Mouse (Mus musculus): ENCODE data around the gene Xrcc5. TPM values are rescaled to one million over a fixed set of nuclear protein-coding genes. Genes with fewer than 3 reads are reported as not detected.

The Xrcc5 gene
- polyA plus RNA-seq, 1 experiment from 2014 or later: 23.8 TPM

GRCm38 (mm10) chr1:72290896-72291295 lies 16.3 kb upstream of the Xrcc5 start:
- no peak overlapping the region for H3K4me3 ChIP-seq (replicated peaks; ENCODE audit: low read length)
- H3K27ac ChIP-seq (ENCODE audit: low read length): no peak overlapping the region
- H3K27me3 ChIP-seq (replicated peaks; ENCODE audit: control insufficient read depth, insufficient read depth, low read length): no peaks in the 10 kb centered on the region
- H3K9ac ChIP-seq (replicated peaks; ENCODE audit: low read depth, low read length): no peak overlapping the region
- no peak for ATAC-seq
- 94% methylated on average over 4 of the region's 4 CpGs for WGBS
- H3K4me1 ChIP-seq (replicated peaks; ENCODE audit: control insufficient read depth, insufficient read depth, low read length): peaks cover 18% of the 10 kb centered on the region
- H3K4me2 ChIP-seq (ENCODE audit: low read length): no peak overlapping the region
- no peaks in the 10 kb centered on the region for H3K9me3 ChIP-seq (ENCODE audit: control insufficient read depth, low read length)
- peaks cover 5% of the 10 kb centered on the region; the same call in 1 of the 2 replicates for H3K36me3 ChIP-seq (ENCODE audit: control insufficient read depth, insufficient read depth)

DNA sequence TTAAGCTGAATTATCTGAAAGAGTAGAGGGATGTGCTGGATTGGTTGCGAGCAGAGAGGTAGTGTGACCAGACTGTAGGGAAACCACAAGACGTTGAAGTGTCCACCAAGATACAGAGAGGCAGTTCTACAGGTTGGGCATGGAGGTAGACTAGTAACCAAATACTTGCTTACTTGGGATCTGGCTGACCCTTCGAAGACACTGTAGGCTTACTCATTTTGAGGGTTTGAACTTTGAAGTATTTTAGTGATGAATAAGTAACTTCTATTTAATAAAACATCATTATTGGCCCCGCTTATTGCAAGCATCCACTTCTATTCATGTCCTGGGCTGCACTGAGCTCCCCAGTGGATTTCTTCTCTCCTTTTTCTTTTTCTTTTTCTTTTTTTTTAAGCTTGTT lies 15.8 kb upstream of the Xrcc5 start:
- Histone ChIP-seq H3K4me2 (ENCODE audit: low read length) (no peak overlapping the region), H3K4me1 (replicated peaks; ENCODE audit: control insufficient read depth, insufficient read depth, low read length) (peaks cover 14% of the 10 kb centered on the region), H3K9ac (replicated peaks; ENCODE audit: low read depth, low read length) (no peak overlapping the region), H3K36me3 (ENCODE audit: control insufficient read depth, insufficient read depth) (peaks cover 5% of the 10 kb centered on the region; the same call in 1 of the 2 replicates), H3K27ac (ENCODE audit: low read length) (no peak overlapping the region), H3K9me3 (ENCODE audit: control insufficient read depth, low read length) (no peaks in the 10 kb centered on the region), H3K4me3 (replicated peaks; ENCODE audit: low read length) (no peak overlapping the region), H3K27me3 (replicated peaks; ENCODE audit: control insufficient read depth, insufficient read depth, low read length) (no peaks in the 10 kb centered on the region)
- no peak for ATAC-seq
- 92% methylated on average over 4 of the region's 4 CpGs for WGBS

GRCm38 (mm10) chr1:72291925-72292324 lies 15.3 kb upstream of the Xrcc5 start:
- Histone ChIP-seq H3K27ac (ENCODE audit: low read length) (no peak overlapping the region), H3K4me3 (replicated peaks; ENCODE audit: low read length) (no peak overlapping the region), H3K27me3 (replicated peaks; ENCODE audit: control insufficient read depth, insufficient read depth, low read length) (no peaks in the 10 kb centered on the region), H3K9me3 (ENCODE audit: control insufficient read depth, low read length) (no peaks in the 10 kb centered on the region), H3K36me3 (ENCODE audit: control insufficient read depth, insufficient read depth) (peaks cover 5% of the 10 kb centered on the region; the same call in 1 of the 2 replicates), H3K4me1 (replicated peaks; ENCODE audit: control insufficient read depth, insufficient read depth, low read length) (peaks cover 9% of the 10 kb centered on the region), H3K9ac (replicated peaks; ENCODE audit: low read depth, low read length) (no peak overlapping the region), H3K4me2 (ENCODE audit: low read length) (no peak overlapping the region)
- WGBS: 95% methylated on average over 2 of the region's 2 CpGs
- no peak for ATAC-seq

DNA sequence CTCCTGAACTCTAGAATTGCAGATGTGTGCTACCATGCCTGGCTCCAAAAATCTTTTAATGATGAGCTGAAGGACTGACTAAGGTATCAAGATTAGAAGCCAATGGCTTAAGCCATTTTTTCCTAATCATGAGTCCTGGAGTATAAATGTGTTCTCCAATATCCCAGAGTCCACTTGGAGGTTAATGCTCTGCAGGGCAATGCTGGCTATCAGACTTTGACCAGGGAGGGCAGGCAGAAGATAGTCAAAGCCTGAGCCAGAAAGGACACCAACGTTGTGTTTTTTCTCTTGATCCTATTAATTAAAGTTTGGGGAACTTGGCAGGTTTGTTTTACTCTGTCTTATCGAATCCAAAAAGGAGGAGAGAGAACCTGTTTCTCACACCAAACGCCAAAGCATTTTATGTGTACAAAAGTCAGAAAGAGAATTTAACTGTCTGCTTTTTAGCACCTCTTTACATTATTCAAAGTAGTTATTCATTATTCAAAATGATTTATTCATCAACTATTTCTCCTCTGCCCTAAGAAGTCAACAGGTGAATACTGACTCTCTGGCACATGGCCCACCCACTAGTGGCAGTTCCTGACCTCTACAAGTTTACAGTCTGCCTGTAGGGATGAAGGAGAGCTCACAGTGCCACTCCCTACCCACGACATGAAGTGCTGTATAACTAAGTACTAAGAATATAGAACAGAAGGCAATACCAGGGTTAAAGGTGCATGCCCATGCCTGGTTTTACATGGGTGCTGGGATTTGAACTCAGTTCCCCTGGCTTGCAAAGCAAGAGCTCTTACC lies 13.2 kb upstream of the Xrcc5 start:
- Histone ChIP-seq H3K4me3 (replicated peaks; ENCODE audit: low read length) (no peak overlapping the region), H3K4me2 (ENCODE audit: low read length) (no peak overlapping the region), H3K9me3 (ENCODE audit: control insufficient read depth, low read length) (no peaks in the 10 kb centered on the region), H3K9ac (replicated peaks; ENCODE audit: low read depth, low read length) (no peak overlapping the region), H3K4me1 (replicated peaks; ENCODE audit: control insufficient read depth, insufficient read depth, low read length) (no peaks in the 10 kb centered on the region), H3K27ac (ENCODE audit: low read length) (no peak overlapping the region), H3K27me3 (replicated peaks; ENCODE audit: control insufficient read depth, insufficient read depth, low read length) (no peaks in the 10 kb centered on the region), H3K36me3 (ENCODE audit: control insufficient read depth, insufficient read depth) (peaks cover 10% of the 10 kb centered on the region; the same call in 1 of the 2 replicates)
- no peak for ATAC-seq
- WGBS: 75% methylated on average over 4 of the region's 4 CpGs

GRCm38 (mm10) chr1:72295746-72296145 lies 11.5 kb upstream of the Xrcc5 start:
- Histone ChIP-seq H3K36me3 (ENCODE audit: control insufficient read depth, insufficient read depth) (peaks cover 12% of the 10 kb centered on the region), H3K9ac (replicated peaks; ENCODE audit: low read depth, low read length) (no peak overlapping the region), H3K27me3 (replicated peaks; ENCODE audit: control insufficient read depth, insufficient read depth, low read length) (no peaks in the 10 kb centered on the region), H3K27ac (ENCODE audit: low read length) (no peak overlapping the region), H3K4me1 (replicated peaks; ENCODE audit: control insufficient read depth, insufficient read depth, low read length) (no peaks in the 10 kb centered on the region), H3K9me3 (ENCODE audit: control insufficient read depth, low read length) (no peaks in the 10 kb centered on the region), H3K4me2 (ENCODE audit: low read length) (no peak overlapping the region), H3K4me3 (replicated peaks; ENCODE audit: low read length) (no peak overlapping the region)
- no peak for ATAC-seq
- 87% methylated on average over 8 of the region's 8 CpGs for WGBS

DNA sequence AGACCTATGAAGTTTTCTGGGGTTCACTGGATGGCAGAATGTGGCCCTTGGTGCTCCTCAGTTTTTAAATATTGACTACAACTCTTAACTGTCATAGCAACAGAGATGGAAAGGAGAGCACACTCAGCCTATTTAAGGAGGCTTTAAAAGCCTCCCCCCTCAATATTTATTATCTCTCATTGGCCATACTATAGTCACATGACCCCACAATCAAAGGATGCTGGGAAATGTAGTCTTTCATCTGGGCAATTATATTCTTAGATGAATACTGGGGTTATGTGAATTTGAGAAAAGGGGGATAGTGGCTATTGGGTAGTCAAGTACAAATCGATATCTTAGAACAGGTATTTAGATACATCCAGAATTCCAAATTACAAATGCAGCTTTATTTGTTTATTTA lies 5.4 kb upstream of the Xrcc5 start:
- Histone ChIP-seq H3K4me3 (replicated peaks; ENCODE audit: low read length) (no peak overlapping the region), H3K36me3 (ENCODE audit: control insufficient read depth, insufficient read depth) (peaks cover 16% of the 10 kb centered on the region), H3K9me3 (ENCODE audit: control insufficient read depth, low read length) (no peaks in the 10 kb centered on the region), H3K9ac (replicated peaks; ENCODE audit: low read depth, low read length) (no peak overlapping the region), H3K27ac (ENCODE audit: low read length) (no peak overlapping the region), H3K4me2 (ENCODE audit: low read length) (no peak overlapping the region), H3K4me1 (replicated peaks; ENCODE audit: control insufficient read depth, insufficient read depth, low read length) (0 out of 2 replicates have a peak, but pooled peaks cover 4% of the 10 kb centered on the region), H3K27me3 (replicated peaks; ENCODE audit: control insufficient read depth, insufficient read depth, low read length) (no peaks in the 10 kb centered on the region)
- WGBS: 91% methylated on average over 1 of the region's 1 CpGs
- no peak for ATAC-seq

- peak overlapping the region; percentile 70 for H3K4me2 ChIP-seq (ENCODE audit: low read length)
- no peaks in the 10 kb centered on the region for H3K27me3 ChIP-seq (replicated peaks; ENCODE audit: control insufficient read depth, insufficient read depth, low read length)
- no peak for ATAC-seq
- 41% methylated on average over 3 of the region's 3 CpGs for WGBS
- H3K36me3 ChIP-seq (ENCODE audit: control insufficient read depth, insufficient read depth): peaks cover 5% of the 10 kb centered on the region
- peak overlapping the region; percentile 25 for H3K9ac ChIP-seq (replicated peaks; ENCODE audit: low read depth, low read length)
- H3K4me1 ChIP-seq (replicated peaks; ENCODE audit: control insufficient read depth, insufficient read depth, low read length): peaks cover 13% of the 10 kb centered on the region
- peak overlapping the region; percentile 31; the same call in 1 of the 2 replicates for H3K27ac ChIP-seq (ENCODE audit: low read length)
- H3K9me3 ChIP-seq (ENCODE audit: control insufficient read depth, low read length): no peaks in the 10 kb centered on the region
- H3K4me3 ChIP-seq (replicated peaks; ENCODE audit: low read length): no peak overlapping the region
These were observed 980 bp upstream of the Xrcc5 start for GRCm38 (mm10) chr1:72306241-72306640.

DNA sequence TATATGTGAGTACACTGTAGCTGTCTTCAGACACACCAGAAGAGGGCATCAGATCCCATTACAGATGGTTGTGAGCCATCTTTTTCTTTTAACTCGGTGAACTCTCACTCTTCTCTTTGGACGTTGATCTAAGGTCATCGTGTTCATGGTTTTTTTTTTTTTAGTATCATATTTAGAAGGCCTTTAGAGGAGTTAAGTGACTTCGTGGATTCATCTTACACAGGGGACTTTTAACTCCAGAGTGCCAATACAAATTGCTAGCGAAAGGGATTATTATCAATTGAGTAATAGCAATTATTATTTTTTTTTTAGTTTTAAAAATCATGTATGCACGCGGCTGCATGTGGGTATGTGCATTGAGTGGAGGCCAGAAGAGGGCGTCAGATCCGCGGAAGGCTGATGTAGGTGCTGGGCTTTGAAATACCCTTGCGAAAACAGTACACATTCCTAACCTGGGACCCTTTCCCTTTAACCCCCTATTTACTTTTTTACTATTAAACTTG lies 491 bp upstream of the Xrcc5 start:
- ATAC-seq: peak; percentile 82
- peaks cover 13% of the 10 kb centered on the region for H3K4me1 ChIP-seq (replicated peaks; ENCODE audit: control insufficient read depth, insufficient read depth, low read length)

GRCm38 (mm10) chr1:72308919-72309318 lies 1.7 kb downstream of the Xrcc5 start:
- Histone ChIP-seq H3K36me3 (ENCODE audit: control insufficient read depth, insufficient read depth) (no peaks in the 10 kb centered on the region), H3K4me3 (replicated peaks; ENCODE audit: low read length) (no peak overlapping the region), H3K4me1 (replicated peaks; ENCODE audit: control insufficient read depth, insufficient read depth, low read length) (peaks cover 13% of the 10 kb centered on the region), H3K9me3 (ENCODE audit: control insufficient read depth, low read length) (no peaks in the 10 kb centered on the region), H3K27ac (ENCODE audit: low read length) (no peak overlapping the region), H3K27me3 (replicated peaks; ENCODE audit: control insufficient read depth, insufficient read depth, low read length) (no peaks in the 10 kb centered on the region), H3K9ac (replicated peaks; ENCODE audit: low read depth, low read length) (no peak overlapping the region), H3K4me2 (ENCODE audit: low read length) (no peak overlapping the region)
- no peak for ATAC-seq
- 67% methylated on average over 4 of the region's 4 CpGs for WGBS

More for the DNA sequence above, 491 bp upstream of the Xrcc5 start:
- Histone ChIP-seq H3K9ac (replicated peaks; ENCODE audit: low read depth, low read length) (peak overlapping the region; percentile 76), H3K4me3 (replicated peaks; ENCODE audit: low read length) (peak overlapping the region; percentile 58), H3K27ac (ENCODE audit: low read length) (peak overlapping the region; percentile 96), H3K27me3 (replicated peaks; ENCODE audit: control insufficient read depth, insufficient read depth, low read length) (no peaks in the 10 kb centered on the region), H3K4me2 (ENCODE audit: low read length) (peak overlapping the region; percentile 70), H3K36me3 (ENCODE audit: control insufficient read depth, insufficient read depth) (peaks cover under 1% of the 10 kb centered on the region; the same call in 1 of the 2 replicates), H3K9me3 (ENCODE audit: control insufficient read depth, low read length) (no peaks in the 10 kb centered on the region)
- WGBS: 3% methylated on average over 11 of the region's 11 CpGs

Measured in forebrain, embryonic 16.5 days (tissue).